Mouse (Mus musculus) embryonic facial prominence, embryonic 14.5 days (tissue): Measurements from ENCODE around the gene Gm26566. TPM values are rescaled to one million over a fixed set of nuclear protein-coding genes. Genes with fewer than 3 reads are reported as not detected.
"Not testable (repeated sequence)": the region's sequence is repeated elsewhere in the genome, so short reads cannot be mapped to it uniquely, and the experiment has no call there.

Source experiments
- ATAC-seq: fragments of 200-750 bp; cut with Nextera tagmentation; 2 replicates; pipeline ENCODE4 v1.8.0; 2017; ENCODE audit warnings: low read depth, moderate number of reproducible peaks, moderate TSS enrichment
- DNase-seq: peaks from one replicate; pipeline ENCODE4 v3.0.0-alpha.2; 2015; ENCODE audit warnings: low spot score
- H3K27ac ChIP-seq: fragments of 300-500 bp; sonication (generic); replicated peaks from 2 replicates; pipeline ENCODE4 v1.5.1; 2014; ENCODE audit warnings: low read depth, mild to moderate bottlenecking, low read length, moderate library complexity
- H3K27me3 ChIP-seq: fragments of 300-500 bp; sonication (generic); replicated peaks from 2 replicates; pipeline ENCODE4 v1.6.1; 2014; ENCODE audit warnings: low read length; ENCODE audit not compliant: control insufficient read depth, insufficient read depth
- H3K36me3 ChIP-seq: fragments of 300-500 bp; sonication (generic); 2 replicates; pipeline ENCODE4 v1.6.1; 2014; ENCODE audit warnings: low read length, mixed read lengths; ENCODE audit not compliant: control insufficient read depth, insufficient read depth
- H3K4me1 ChIP-seq: fragments of 300-500 bp; sonication (generic); 2 replicates; pipeline ENCODE4 v1.6.1; 2014; ENCODE audit warnings: antibody characterized with exemption, low read length; ENCODE audit not compliant: control insufficient read depth, insufficient read depth
- H3K4me2 ChIP-seq: fragments of 300-500 bp; sonication (generic); 2 replicates; pipeline ENCODE4 v1.6.1; 2014; ENCODE audit warnings: low read depth, mild to moderate bottlenecking, low read length, moderate library complexity, mixed read lengths
- H3K4me3 ChIP-seq: fragments of 300-500 bp; sonication (generic); 2 replicates; pipeline ENCODE4 v1.5.1; 2014; ENCODE audit warnings: low read depth, mild to moderate bottlenecking, low read length
- H3K9ac ChIP-seq: fragments of 300-500 bp; sonication (generic); 2 replicates; pipeline ENCODE4 v1.6.1; 2014; ENCODE audit warnings: low read depth, mild to moderate bottlenecking, low read length, moderate library complexity, mixed read lengths
- H3K9me3 ChIP-seq: fragments of 300-500 bp; sonication (generic); 2 replicates; pipeline ENCODE4 v1.6.1; 2016; ENCODE audit warnings: low read length; ENCODE audit not compliant: control insufficient read depth
- WGBS: fragments of 180-500 bp; shearing (Covaris S2); extraction: QIAGEN DNeasy Blood & Tissue Kit; methylation state at CpG from one replicate; pipeline ENCODE4 v1.1.7; 2014; 5-methylcytosine and 5-hydroxymethylcytosine counted together
- polyA plus RNA-seq: library from polyadenylated mRNA; unstranded; fragments of >200 nt; fragmentation: Nextera tagmentation; extraction: Ambion mirVana; gene quantifications from 2 replicates; pipeline ENCODE4 v1.2.1, GENCODE M21; 2014

Gm26566 gene
- polyA plus RNA-seq, 1 experiment from 2014 or later: 1.2 TPM

DNA sequence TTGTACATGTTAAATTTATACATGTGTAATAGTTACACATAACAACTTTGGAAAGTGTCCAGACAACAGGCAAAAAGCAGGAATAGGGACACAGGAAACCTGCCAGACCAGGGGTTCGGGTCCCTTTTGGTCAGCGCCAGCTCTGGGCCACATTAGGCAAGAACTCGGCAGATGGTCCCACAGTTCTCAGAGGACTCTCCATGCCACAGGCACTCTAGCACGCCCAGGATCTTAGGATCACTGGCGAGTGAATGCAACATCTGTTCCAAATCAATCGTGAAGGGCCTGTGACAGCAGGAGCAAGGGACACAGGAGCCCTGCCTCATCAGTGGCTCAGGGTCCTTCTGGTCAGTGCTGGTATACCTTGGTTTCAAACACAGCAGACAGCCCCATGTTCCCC is 28.3 kb downstream of the Gm26566 start:
- Histone ChIP-seq H3K27me3 (no peaks in the 10 kb centered on the region), H3K4me1 (no peaks in the 10 kb centered on the region), H3K4me3 (no peak overlapping the region), H3K9me3 (no peaks in the 10 kb centered on the region), H3K4me2 (no peak overlapping the region), H3K27ac (no peak overlapping the region), H3K36me3 (no peaks in the 10 kb centered on the region), H3K9ac (no peak overlapping the region)
- ATAC-seq (no peak), DNase-seq (no peak)
- WGBS: 26% methylated on average over 6 of the region's 6 CpGs

DNA sequence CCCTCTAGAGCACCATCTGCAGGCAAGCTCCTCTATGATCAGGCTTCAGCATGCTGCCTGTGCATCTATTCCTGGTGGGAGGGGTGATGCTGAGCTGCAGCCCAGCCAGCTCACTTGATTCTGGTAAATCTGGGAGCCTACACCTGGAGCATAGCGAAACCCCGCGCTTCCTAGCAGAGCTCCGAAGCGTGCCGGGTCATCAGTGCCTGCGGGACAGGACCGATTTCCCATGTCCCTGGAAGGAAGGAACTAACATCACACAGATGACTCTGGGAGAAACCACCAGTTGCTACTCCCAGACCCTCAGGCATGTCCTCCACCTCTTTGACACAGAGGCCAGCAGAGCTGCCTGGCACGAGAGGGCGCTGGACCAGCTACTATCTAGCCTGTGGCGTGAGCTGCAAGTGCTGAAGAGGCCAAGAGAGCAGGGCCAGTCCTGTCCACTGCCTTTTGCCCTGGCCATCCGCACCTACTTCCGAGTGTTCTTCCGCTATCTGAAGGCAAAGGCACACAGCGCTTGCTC is 33.3 kb downstream of the Gm26566 start, which contains the start of gene Gm13271:
Gene Gm13271 (plus strand): TSS at position 51 of the 523 bp plus-strand sequence.
- H3K36me3 ChIP-seq, H3K9me3 ChIP-seq, H3K27ac ChIP-seq, H3K27me3 ChIP-seq, H3K4me3 ChIP-seq, ATAC-seq, H3K9ac ChIP-seq, H3K4me2 ChIP-seq, DNase-seq, H3K4me1 ChIP-seq: not testable (repeated sequence)
- 75% methylated on average over 12 of the region's 15 CpGs for WGBS

DNA sequence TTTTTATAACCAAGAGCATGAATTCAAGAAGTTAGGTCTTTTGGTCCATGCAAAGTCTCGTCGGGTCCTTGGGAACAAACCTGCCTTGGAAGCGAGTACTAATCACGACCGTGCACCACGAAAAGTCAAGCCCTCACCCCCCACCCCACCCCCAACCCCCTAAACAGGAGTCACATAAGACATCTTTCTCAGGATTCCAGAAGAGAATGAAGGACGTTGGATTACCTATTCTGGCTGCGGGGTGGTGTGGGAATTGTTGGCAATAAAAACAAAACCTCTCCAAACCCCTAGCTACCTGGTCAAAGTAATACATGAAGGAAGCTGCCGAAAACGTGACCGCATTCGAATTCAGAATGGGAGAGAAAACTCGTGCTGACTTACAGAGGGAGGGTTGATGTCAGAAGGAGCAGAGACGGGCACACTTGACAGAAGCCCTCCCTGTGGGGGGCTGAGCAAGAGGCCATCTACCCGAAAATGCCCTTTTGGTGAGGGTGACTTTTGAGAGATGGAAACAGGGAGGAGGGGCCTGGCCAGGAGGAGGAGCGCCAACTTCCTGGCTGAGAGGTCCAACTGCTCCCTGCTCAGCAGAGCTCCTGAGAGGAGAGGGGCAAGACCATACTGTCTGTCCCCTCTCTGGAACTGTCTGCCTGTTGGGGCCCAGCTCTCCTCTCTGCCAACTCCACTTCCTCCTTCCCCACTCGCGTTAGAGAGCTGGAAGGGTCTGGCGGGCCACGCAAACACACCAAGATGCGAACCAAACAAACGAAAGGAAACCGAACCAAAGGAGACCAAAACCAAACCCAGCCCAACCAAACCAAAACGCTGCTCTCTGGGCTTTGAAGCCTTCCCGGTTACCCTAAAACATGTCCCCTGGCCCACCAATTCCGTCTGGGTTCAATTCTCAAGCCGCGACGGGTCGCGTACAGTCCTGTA is 35.2 kb downstream of the Gm26566 start:
- H3K9ac ChIP-seq: peak overlapping the region; percentile 75
- 11% methylated on average over 28 of the region's 31 CpGs for WGBS
- not testable (repeated sequence) for H3K36me3 ChIP-seq, ATAC-seq, H3K27me3 ChIP-seq, H3K9me3 ChIP-seq, H3K4me1 ChIP-seq
- H3K4me3 ChIP-seq: peak overlapping the region; percentile 49
- peak; percentile 14 for DNase-seq
- H3K4me2 ChIP-seq: peak overlapping the region; percentile 68
- H3K27ac ChIP-seq: peak overlapping the region; percentile 93

DNA sequence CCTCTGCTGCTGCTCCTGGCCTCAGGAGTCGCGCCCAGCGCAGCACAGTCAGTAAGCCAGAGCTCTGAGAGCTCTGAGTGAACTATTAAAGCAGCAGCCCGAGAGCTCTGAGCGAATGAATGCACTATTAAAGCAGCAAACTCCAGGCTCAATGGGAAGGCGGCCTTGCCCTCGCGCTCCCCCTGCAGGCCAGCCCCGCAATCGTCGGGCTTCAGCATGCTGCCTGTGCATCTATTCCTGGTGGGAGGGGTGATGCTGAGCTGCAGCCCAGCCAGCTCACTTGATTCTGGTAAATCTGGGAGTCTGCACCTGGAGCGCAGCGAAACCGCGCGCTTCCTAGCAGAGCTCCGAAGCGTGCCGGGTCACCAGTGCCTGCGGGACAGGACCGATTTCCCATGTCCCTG is 36.0 kb downstream of the Gm26566 start:
- Histone ChIP-seq H3K9ac (peak overlapping the region; percentile 75), H3K4me3 (peak overlapping the region; percentile 49), H3K27ac (peak overlapping the region; percentile 93), H3K4me2 (peak overlapping the region; percentile 68)
- H3K4me1 ChIP-seq, H3K27me3 ChIP-seq, H3K36me3 ChIP-seq, H3K9me3 ChIP-seq: not testable (repeated sequence)
- ATAC-seq: peak; percentile 100
- WGBS: 0% methylated on average over 8 of the region's 21 CpGs
- DNase-seq: peak; percentile 97

DNA sequence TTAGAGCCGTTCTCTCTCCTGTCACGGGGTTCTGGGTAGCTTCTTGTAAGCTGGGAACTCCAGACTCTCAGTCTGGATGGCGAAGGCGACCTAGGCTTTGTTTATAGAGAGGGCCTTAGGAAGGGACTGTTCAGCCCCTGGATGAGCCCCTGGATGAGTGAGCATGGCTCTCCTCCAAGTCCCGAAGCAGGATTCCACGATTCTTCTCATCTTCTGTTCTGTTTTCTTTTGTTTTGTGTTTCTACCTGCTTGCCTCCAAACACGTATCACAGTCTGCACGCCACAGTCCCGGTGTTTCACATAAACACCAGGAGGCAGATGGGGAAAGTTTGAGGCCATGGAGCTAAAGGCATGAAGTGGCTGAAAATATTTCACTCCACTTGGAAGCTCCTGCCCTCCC is 37.1 kb downstream of the Gm26566 start:
- H3K27ac ChIP-seq, H3K9ac ChIP-seq, H3K9me3 ChIP-seq, ATAC-seq, DNase-seq, H3K4me1 ChIP-seq, H3K27me3 ChIP-seq, H3K36me3 ChIP-seq, H3K4me3 ChIP-seq, H3K4me2 ChIP-seq: not testable (repeated sequence)
- 89% methylated on average over 7 of the region's 9 CpGs for WGBS

DNA sequence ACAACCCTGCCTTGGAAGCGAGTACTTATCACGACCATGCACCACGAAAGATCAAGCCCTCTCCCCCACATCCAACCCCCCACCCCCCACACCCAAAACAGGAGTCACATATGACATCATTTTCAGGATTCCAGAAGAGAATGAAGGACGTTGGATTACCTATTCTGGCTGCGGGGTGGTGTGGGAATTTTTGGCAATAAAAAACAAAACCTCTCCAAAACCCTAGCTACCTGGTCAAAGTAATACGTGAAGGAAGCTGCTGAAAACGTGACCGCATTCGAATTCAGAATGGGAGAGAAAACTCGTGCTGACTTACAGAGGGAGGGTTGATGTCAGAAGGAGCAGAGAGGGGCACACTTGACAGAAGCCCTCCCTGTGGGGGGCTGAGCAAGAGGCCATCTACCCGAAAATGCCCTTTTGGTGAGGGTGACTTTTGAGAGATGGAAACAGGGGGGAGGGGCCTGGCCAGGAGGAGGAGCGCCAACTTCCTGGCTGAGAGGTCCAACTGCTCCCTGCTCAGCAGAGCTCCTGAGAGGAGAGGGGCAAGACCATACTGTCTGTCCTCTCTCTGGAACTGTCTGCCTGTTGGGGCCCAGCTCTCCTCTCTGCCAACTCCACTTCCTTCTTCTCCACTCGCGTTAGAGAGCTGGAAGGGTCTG is 38.1 kb downstream of the Gm26566 start, which contains the start of gene Gm13283:
Gene Gm13283 (plus strand): TSS at position 510 of the 659 bp plus-strand sequence.
- peak within 1 kb of the TSS; percentile 34 for H3K4me3 ChIP-seq
- WGBS: 24% methylated on average over 8 of the region's 14 CpGs
- H3K27me3 ChIP-seq, H3K4me1 ChIP-seq, DNase-seq, H3K36me3 ChIP-seq, H3K9me3 ChIP-seq, ATAC-seq: not testable (repeated sequence)
- H3K4me2 ChIP-seq: peak within 1 kb of the TSS; percentile 51
- H3K27ac ChIP-seq: peak within 1 kb of the TSS; percentile 39; the same call in 1 of the 2 replicates
- H3K9ac ChIP-seq: peak within 1 kb of the TSS; percentile 53; the same call in 1 of the 2 replicates

DNA sequence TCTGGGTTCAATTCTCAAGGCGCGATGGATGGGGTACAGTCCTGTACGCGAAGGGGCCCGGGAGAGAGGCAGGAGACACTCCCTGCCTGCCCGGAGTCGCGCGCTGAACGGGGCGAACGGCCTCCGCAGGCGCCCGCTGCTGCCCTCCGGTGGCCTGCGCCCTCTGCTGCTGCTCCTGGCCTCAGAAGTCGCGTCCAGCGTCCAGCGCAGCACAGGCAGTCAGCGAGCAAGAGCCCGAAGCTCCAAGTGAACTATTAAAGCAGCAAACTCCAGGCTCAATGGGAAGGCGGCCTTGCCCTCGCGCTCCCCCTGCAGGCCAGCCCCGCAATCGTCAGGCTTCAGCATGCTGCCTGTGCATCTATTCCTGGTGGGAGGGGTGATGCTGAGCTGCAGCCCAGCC is 38.8 kb downstream of the Gm26566 start:
- not testable (repeated sequence) for ATAC-seq, H3K4me1 ChIP-seq, H3K9me3 ChIP-seq, H3K36me3 ChIP-seq, H3K27me3 ChIP-seq
- peak overlapping the region; percentile 34 for H3K4me3 ChIP-seq
- 0% methylated on average over 10 of the region's 28 CpGs for WGBS
- peak overlapping the region; percentile 39; the same call in 1 of the 2 replicates for H3K27ac ChIP-seq
- peak overlapping the region; percentile 51 for H3K4me2 ChIP-seq
- DNase-seq: peak; percentile 92
- peak overlapping the region; percentile 53; the same call in 1 of the 2 replicates for H3K9ac ChIP-seq

DNA sequence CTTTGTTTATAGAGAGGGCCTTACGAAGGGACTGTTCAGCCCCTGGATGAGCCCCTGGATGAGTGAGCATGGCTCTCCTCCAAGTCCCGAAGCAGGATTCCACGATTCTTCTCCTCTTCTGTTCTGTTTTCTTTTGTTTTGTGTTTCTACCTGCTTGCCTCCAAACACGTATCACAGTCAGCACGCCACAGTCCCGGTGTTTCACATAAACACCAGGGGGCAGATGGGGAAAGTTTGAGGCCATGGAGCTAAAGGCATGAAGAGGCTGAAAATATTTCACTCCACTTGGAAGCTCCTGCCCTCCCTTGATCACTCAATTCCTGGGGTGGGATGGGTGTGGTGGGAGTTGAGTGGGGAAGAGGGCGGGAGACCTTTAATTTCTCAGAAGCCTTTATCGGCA is 40.2 kb downstream of the Gm26566 start:
- not testable (repeated sequence) for H3K4me1 ChIP-seq, DNase-seq, H3K4me3 ChIP-seq, ATAC-seq, H3K27me3 ChIP-seq, H3K9me3 ChIP-seq, H3K9ac ChIP-seq, H3K27ac ChIP-seq, H3K4me2 ChIP-seq, H3K36me3 ChIP-seq
- 62% methylated on average over 6 of the region's 8 CpGs for WGBS
